Mouse (Mus musculus) left cerebral cortex, postnatal 36 days (tissue): ENCODE measurements at regions not wholly inside any gene's neighbourhood (a gene's known extent, or its start where the extent isn't known, plus 50 kb on each side); places are given as distances from the start of the nearest gene placed in this dataset.

Experiments
- DNase-seq, 2 experiments: peaks; one replicate each; pipeline ENCODE4 v3.0.0; 2021 to 2022; ENCODE audit warnings: low spot score in 2 of 2, mixed read lengths in 1 of 2
- intact Hi-C: fragments of 180-260 bp; cut with DNase I; formaldehyde crosslinking; loops from one replicate; pipeline ENCODE4 v1.15.1; 2025

GRCm38 (mm10) chr14:106050231-106050630 lies 55.8 kb upstream of the Trim52 start:
- peak in 1 of 2 experiments; percentile 4 for DNase-seq
- intact Hi-C loops, result no loop called here

GRCm38 (mm10) chr14:106052585-106053551 lies 53.1 kb upstream of the Trim52 start:
- DNase-seq, result no peak
- intact Hi-C loops, result no loop called here
